ENCODE assay signal across 18 mouse cellular contexts in the genomic region with DNA sequence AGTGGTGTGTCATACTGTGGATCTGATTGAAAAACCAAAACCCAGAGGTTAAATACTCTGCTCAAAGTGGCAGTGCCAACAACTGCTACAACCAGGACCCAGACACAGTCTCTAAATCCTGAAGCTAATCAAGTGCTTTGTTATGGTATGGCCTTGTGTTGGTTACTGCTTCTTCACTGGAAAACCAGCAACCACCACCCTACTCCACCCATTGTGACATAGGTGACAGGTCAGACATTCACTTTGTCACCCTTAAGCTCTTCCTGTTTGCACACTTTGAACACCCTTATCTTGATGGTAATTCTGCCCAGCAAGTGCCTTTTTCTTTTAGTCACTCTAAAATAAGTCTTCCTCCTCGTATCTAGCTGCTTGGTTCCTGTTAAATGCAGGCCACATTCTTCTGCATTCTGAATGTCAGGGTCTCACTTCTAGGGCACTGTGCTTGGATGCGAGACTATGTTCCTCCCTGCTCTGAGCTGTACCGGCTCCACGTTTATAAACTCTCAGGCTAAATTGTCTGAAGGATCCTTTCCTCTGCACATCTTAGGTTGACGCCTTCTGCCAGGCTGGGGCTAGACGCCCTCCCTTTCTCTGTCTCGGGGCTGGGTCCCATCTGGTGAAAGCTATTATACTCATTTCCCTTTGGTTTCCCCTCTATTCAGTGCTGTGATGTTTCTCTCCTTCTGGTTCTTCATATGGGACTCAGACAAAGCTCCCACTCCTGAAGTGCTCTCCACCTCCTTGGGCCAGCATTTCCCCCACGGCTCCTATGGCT. TPM values are rescaled to one million over a fixed set of nuclear protein-coding genes. Genes with fewer than 3 reads are reported as not detected.
DNase-seq lines count a peak whose midpoint lies in the region; ATAC-seq and TF ChIP-seq lines count a peak whose summit lies in the region.
"Had no signal": no experiment of that assay in that cellular context is flagged by ENCODE, and none has a peak within 500 bp of the region (broad histone marks: within the 10 kb centered on the region; RNA-seq: fewer than 3 reads in every experiment).

No protein-coding gene starts in this region.

- H3K9me3 ChIP-seq in hindbrain, embryonic 10.5 days: no peaks in the 10 kb centered on the region
- H3K9me3 ChIP-seq in hindbrain, postnatal 0 days (ENCODE audit: low read length): no peaks in the 10 kb centered on the region
- H3K9me3 ChIP-seq: heart, embryonic 10.5 days had no signal

- H3K4me1 ChIP-seq in hindbrain, embryonic 10.5 days (replicated peaks): no peaks in the 10 kb centered on the region
- H3K4me1 ChIP-seq in hindbrain, postnatal 0 days (ENCODE audit: insufficient read depth, low read length): no peaks in the 10 kb centered on the region
- H3K4me1 ChIP-seq: heart, embryonic 10.5 days had no signal

- no peaks in the 10 kb centered on the region for H3K27me3 ChIP-seq in hindbrain, embryonic 10.5 days (ENCODE audit: insufficient read depth, poor library complexity, severe bottlenecking)
- H3K27me3 ChIP-seq in hindbrain, postnatal 0 days (ENCODE audit: insufficient read depth, low read length): no peaks in the 10 kb centered on the region
- H3K27me3 ChIP-seq: Patski had no signal

- no peak overlapping the region for H3K9ac ChIP-seq in hindbrain, postnatal 0 days (replicated peaks; ENCODE audit: low read length)
- H3K9ac ChIP-seq: hindbrain, embryonic 14.5 days had no signal

- TF ChIP-seq CTCF in hindbrain, postnatal 0 days (IDR thresholded peaks at IDR 0.05; ENCODE audit: low read depth): no peak
- no peak for TF ChIP-seq CTCF in left cerebral cortex, adult 2 months (IDR thresholded peaks at IDR 0.05)

- no peaks in the 10 kb centered on the region for H3K36me3 ChIP-seq in hindbrain, embryonic 10.5 days
- H3K36me3 ChIP-seq in hindbrain, postnatal 0 days (ENCODE audit: insufficient read depth, low read length): no peaks in the 10 kb centered on the region
- H3K36me3 ChIP-seq: heart, embryonic 10.5 days had no signal

- intact Hi-C loops in left cerebral cortex, adult 2 months (cut with DNase I): no loop called here
- intact Hi-C loops in left cerebral cortex, postnatal 14 days (cut with DNase I): no loop called here

- DNase-seq in hindbrain, embryonic 10.5 days (ENCODE audit: low spot score): no peak
- no peak for DNase-seq in hindbrain, postnatal 0 days (ENCODE audit: low spot score)
- peak; percentile 90 for DNase-seq in CD4-positive helper T cell, adult 2 months (ENCODE audit: low read depth, low spot score)
- no peak for DNase-seq in left cerebral cortex, adult 2 months (ENCODE audit: extremely low spot score in 1 of 2, low spot score in 2 of 2)
- DNase-seq in layer of hippocampus, postnatal 25 days (ENCODE audit: extremely low spot score in 1 of 2, low spot score in 1 of 2): no peak
- DNase-seq in left cerebral cortex, postnatal 14 days (ENCODE audit: low spot score in 2 of 2): no peak
- DNase-seq: cerebellum, adult 18-20 months; layer of hippocampus, postnatal 36 days had no signal

- H3K4me2 ChIP-seq in hindbrain, postnatal 0 days (ENCODE audit: low read depth, low read length): no peak overlapping the region
- H3K4me2 ChIP-seq: hindbrain, embryonic 14.5 days had no signal

- ATAC-seq in hindbrain, postnatal 0 days: no peak
- ATAC-seq in common myeloid progenitor, adult 5-6 weeks (replicated peaks; ENCODE audit: low read depth, poor library complexity, severe bottlenecking): peak; percentile 50
- ATAC-seq in monocyte, adult 5-6 weeks (replicated peaks; ENCODE audit: insufficient number of reproducible peaks, low FRiP score, low TSS enrichment, poor library complexity, severe bottlenecking): peak; percentile 71
- ATAC-seq: Patski had no signal

- peak overlapping the region; percentile 56; the same call in 1 of the 2 replicates for H3K27ac ChIP-seq in hindbrain, embryonic 10.5 days
- no peak overlapping the region for H3K27ac ChIP-seq in hindbrain, postnatal 0 days
- no peak overlapping the region for H3K27ac ChIP-seq in left cerebral cortex, adult 2 months
- H3K27ac ChIP-seq: heart, embryonic 10.5 days; hindbrain, embryonic 14.5 days had no signal

- H3K4me3 ChIP-seq in hindbrain, embryonic 10.5 days: no peak overlapping the region
- no peak overlapping the region for H3K4me3 ChIP-seq in hindbrain, postnatal 0 days (ENCODE audit: low read length)
- no peak overlapping the region for H3K4me3 ChIP-seq in left cerebral cortex, adult 2 months
- H3K4me3 ChIP-seq: heart, embryonic 10.5 days had no signal

- 67% methylated on average over 8 of the region's 8 CpGs for WGBS in hindbrain, embryonic 10.5 days
- WGBS in hindbrain, postnatal 0 days: 62% methylated on average over 8 of the region's 8 CpGs

RNA-seq across cellular contexts. Expression of gene Atp6v1g3, which starts 30.8 kb away (rescaled TPM):
- not detected in 2 replicates for polyA plus RNA-seq in hindbrain, embryonic 10.5 days (2016; fragmentation: Nextera tagmentation; extraction: Ambion mirVana)
- not detected in 2 replicates for total RNA-seq in hindbrain, postnatal 0 days (2014; rRNA removed)
- polyA plus RNA-seq in hindbrain, postnatal 0 days (2015; fragmentation: Nextera tagmentation; extraction: Ambion mirVana): not detected in 2 replicates
- total RNA-seq in common myeloid progenitor, adult 5-6 weeks (2017): not detected in 2 replicates
- total RNA-seq in monocyte, adult 5-6 weeks (2017): 0.86 to 1.5 TPM in 2 of 3 replicates, not detected in the other
- not detected for total RNA-seq in left cerebral cortex, adult 2 months (2021)
- total RNA-seq in layer of hippocampus, postnatal 25 days (2021): not detected
- total RNA-seq in left cerebral cortex, postnatal 14 days (2021): not detected
- total RNA-seq: layer of hippocampus, postnatal 36 days; liver, adult 2 months had no signal
- polyA plus RNA-seq: C2C12; embryonic facial prominence, embryonic 11.5 days; frontal cortex, adult 2 months; heart, embryonic 10.5 days; hindbrain, embryonic 14.5 days; liver, adult 2 months; lung, embryonic 16.5 days; Patski had no signal
